Mouse (Mus musculus): Measurements from ENCODE around the gene Ube2j2. TPM values are rescaled to one million over a fixed set of nuclear protein-coding genes. Genes with fewer than 3 reads are reported as not detected.
A peak's percentile ranks its signal among the peaks of the same experiment; 100 is the strongest.

Ube2j2 gene
- total RNA-seq, 2 experiments from 2014 or later, result 68.8 to 81.6 TPM

GRCm38 (mm10) chr4:155962167-155962971, 18.7 kb downstream of the Ube2j2 start, which contains the start of gene C1qtnf12:
Gene C1qtnf12 (plus strand): TSS chr4:155962318.
- peak; percentile 89 for ATAC-seq (replicated peaks; ENCODE audit: poor library complexity, severe bottlenecking)

GRCm38 (mm10) chr4:155963106-155963505, 19.5 kb downstream of the Ube2j2 start:
- ATAC-seq (replicated peaks; ENCODE audit: poor library complexity, severe bottlenecking), result no peak

DNA sequence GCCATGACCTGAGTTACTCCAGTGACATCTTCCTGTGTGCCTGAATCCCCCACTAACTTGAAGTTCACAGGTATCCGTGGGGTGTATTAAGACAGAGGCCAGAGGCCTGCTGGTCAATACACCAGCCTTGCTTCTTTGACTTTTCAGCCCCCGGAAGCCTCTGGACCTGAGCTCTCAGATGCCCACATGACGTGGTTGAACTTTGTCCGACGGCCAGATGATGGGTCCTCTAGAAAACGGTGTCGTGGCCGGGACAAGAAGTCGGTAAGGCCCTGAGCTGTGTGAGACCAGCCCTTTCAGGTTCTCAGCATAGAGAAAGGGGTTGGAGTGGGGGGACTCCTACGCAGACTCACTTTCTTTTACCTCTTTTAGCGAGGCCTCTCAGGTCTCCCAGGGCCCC, 20.8 kb downstream of the Ube2j2 start:
- ATAC-seq (replicated peaks; ENCODE audit: poor library complexity, severe bottlenecking), result no peak

- ATAC-seq (replicated peaks; ENCODE audit: poor library complexity, severe bottlenecking), result no peak
Measured at GRCm38 (mm10) chr4:155969043-155969653, 25.5 kb downstream of the Ube2j2 start.

GRCm38 (mm10) chr4:155970286-155970685, 26.7 kb downstream of the Ube2j2 start:
- no peak for ATAC-seq (replicated peaks; ENCODE audit: poor library complexity, severe bottlenecking)

DNA sequence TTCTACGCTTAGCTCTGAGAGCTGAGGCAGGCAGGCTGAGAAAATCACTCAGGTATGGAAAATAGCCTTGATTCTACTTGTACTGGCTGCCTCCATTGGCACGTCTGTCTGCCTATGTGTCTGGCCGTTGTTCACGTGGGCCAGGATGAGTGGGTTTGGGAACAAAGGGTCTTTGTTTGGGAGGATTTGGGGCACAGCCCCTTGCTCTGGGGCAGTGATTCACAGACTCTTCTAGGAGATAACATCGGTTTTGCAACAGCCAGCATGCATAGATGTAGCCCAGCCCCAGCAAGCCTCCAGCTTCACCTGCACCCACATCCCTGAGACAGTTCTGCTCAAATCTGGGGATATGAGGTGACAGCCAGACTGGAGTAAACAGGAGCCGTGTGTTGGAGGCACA, 29.0 kb downstream of the Ube2j2 start:
- no peak for ATAC-seq (replicated peaks; ENCODE audit: poor library complexity, severe bottlenecking)

- ATAC-seq (replicated peaks; ENCODE audit: poor library complexity, severe bottlenecking), result no peak
Measured at GRCm38 (mm10) chr4:155973239-155973638, 29.6 kb downstream of the Ube2j2 start.

GRCm38 (mm10) chr4:155981436-155982082, 37.9 kb downstream of the Ube2j2 start:
- ATAC-seq (replicated peaks; ENCODE audit: poor library complexity, severe bottlenecking), result no peak

DNA sequence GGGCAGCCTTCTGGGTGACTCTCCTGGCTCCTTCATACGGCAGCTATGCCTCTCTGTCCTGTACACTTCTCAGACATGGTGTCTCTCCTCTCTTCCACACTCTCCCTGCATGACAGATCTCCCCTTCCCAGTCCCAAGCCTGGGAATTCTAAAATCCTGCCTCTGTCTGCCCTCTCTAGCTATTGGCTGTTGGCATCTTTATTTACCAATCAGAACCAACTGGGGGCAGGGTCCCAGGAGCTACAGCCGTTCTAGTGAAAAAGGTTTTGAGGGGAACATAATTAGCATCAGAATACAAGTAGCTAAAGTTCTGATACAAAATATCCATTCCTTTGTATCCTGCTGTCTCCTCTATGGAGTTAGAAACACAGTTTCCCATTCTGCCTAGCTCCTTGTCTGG, 40.2 kb downstream of the Ube2j2 start:
- no peak for ATAC-seq (replicated peaks; ENCODE audit: poor library complexity, severe bottlenecking)

GRCm38 (mm10) chr4:155991211-155991907, 47.7 kb downstream of the Ube2j2 start:
- peak; percentile 63 for ATAC-seq (replicated peaks; ENCODE audit: poor library complexity, severe bottlenecking)

- no peak for ATAC-seq (replicated peaks; ENCODE audit: poor library complexity, severe bottlenecking)
Measured at GRCm38 (mm10) chr4:155991908-155992230, 48.2 kb downstream of the Ube2j2 start.

DNA sequence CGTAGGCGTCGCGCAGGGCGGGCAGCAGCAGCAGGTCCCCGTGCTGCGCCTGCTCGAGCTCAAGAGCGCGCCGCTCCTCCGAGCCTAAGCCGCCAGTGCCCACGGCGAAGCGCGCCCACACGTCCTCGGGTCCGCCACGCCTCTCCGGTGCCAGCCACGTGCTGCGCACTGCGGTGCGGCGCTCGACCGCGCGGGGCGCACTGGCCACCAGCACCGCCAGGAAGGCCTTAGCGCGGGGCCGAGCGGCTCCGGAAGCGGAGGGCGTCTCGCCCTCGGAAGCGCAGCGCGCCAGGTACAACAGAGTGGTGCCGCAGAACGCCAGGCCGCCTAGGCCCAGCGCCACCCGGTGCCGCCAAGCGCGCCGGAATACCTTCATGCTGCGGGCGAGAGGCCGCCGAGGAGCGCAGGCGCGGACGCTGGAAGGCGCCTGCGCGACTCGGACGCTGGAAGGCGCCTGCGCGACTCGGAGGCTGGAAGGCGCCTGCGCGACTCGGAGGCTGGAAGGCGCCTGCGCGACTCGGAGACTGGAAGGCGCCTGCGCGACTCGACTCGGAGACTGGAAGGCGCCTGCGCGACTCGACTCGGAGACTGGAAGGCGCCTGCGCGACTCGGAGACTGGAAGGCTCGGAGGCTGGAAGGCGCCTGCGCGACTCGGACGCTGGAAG, 48.7 kb downstream of the Ube2j2 start, which contains the start of the genes B3galt6 and Sdf4:
B3galt6 (minus strand) TSS at position 409 of the 665 bp plus-strand sequence.
Sdf4 (plus strand) TSS at position 632 of the 665 bp plus-strand sequence.
- peak; percentile 69 for ATAC-seq (replicated peaks; ENCODE audit: poor library complexity, severe bottlenecking)

- peak; percentile 57 for ATAC-seq (replicated peaks; ENCODE audit: poor library complexity, severe bottlenecking)
Measured at GRCm38 (mm10) chr4:155992906-155993547, 49.4 kb downstream of the Ube2j2 start.

GRCm38 (mm10) chr4:155993606-155994005, 50.0 kb downstream of the Ube2j2 start:
- no peak for ATAC-seq (replicated peaks; ENCODE audit: poor library complexity, severe bottlenecking)

GRCm38 (mm10) chr4:156004109-156004508, 60.5 kb downstream of the Ube2j2 start:
- ATAC-seq (replicated peaks; ENCODE audit: poor library complexity, severe bottlenecking), result no peak

- no peak for ATAC-seq (replicated peaks; ENCODE audit: poor library complexity, severe bottlenecking)
Measured at GRCm38 (mm10) chr4:156008369-156008768, 64.7 kb downstream of the Ube2j2 start.

All from granulocyte monocyte progenitor cell, adult 5-6 weeks (primary cell).